Mouse (Mus musculus) cortical plate, adult 2 months (tissue): ENCODE measurements around the gene Calcoco1.

Experiments
- CTCF ChIP-seq: fragments of 200-500 bp; IDR thresholded peaks from 2 replicates; pipeline ENCODE4 v1.5.1; 2011; ENCODE audit warnings: mild to moderate bottlenecking, control low read depth, low read length; ENCODE audit not compliant: insufficient read depth; ENCODE audit errors: extremely low read depth
- POLR2A ChIP-seq: fragments of 200-500 bp; IDR thresholded peaks from 2 replicates; pipeline ENCODE4 v1.6.1; 2011; ENCODE audit warnings: mild to moderate bottlenecking, low read length, control low read depth; ENCODE audit not compliant: insufficient read depth; ENCODE audit errors: extremely low read depth

DNA sequence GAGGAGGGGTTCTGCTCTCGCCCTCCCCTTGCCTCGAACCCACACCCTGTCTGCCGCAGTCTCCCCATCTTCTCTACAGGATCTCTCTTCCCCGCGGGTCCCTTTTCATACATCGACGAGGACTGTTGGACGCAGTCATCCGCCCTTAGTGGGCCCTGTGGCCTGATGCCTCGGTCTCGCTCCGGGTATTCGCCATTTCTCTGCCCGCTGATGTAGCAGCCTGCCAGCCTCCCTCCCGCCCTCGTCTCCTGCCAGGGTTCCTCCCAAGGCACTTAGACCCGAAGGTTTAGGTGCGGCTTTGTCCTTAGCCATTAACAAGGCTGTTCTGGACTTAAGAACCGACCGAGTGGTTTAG lies 25.3 kb upstream of the Calcoco1 start:
- TF ChIP-seq POLR2A (no peak), CTCF (no peak)
